Mouse (Mus musculus) MEL (cell line): ENCODE results near the gene Fosl1. TPM values are rescaled to one million over a fixed set of nuclear protein-coding genes. Genes with fewer than 3 reads are reported as not detected.
A peak's percentile ranks its signal among the peaks of the same experiment; 100 is the strongest.

Experiments used
- DNase-seq: peaks from one replicate; pipeline ENCODE4 v3.0.0; 2011; ENCODE audit warnings: low read depth, low spot score
- H3K27ac ChIP-seq: 2 replicates; pipeline ENCODE4 v1.5.1; 2012; ENCODE audit warnings: low read depth, mild to moderate bottlenecking, control low read depth, low read length, moderate library complexity; ENCODE audit not compliant: control insufficient read depth
- H3K27me3 ChIP-seq, 2 experiments: fragments of 150-350 bp in 1 of 2; sonication (generic) in 1 of 2; 2 replicates each; pipeline ENCODE4 v1.6.1; 2012; ENCODE audit warnings: low read length in 2 of 2, mild to moderate bottlenecking in 2 of 2, improper control_type of control experiment in 1 of 2, moderate library complexity in 1 of 2; ENCODE audit not compliant: insufficient read depth in 2 of 2, control insufficient read depth in 1 of 2
- H3K36me3 ChIP-seq, 2 experiments: 2 replicates each; pipeline ENCODE4 v1.6.1; 2012 to 2014; ENCODE audit warnings: low read length in 2 of 2, improper control_type of control experiment in 1 of 2, inconsistent platforms in 1 of 2, mild to moderate bottlenecking in 1 of 2; ENCODE audit not compliant: insufficient read depth in 2 of 2, control insufficient read depth in 1 of 2
- H3K4me1 ChIP-seq, 2 experiments: fragments of 150-350 bp in 1 of 2; sonication (generic) in 1 of 2; 2 replicates each; pipeline ENCODE4 v1.6.1; 2012; ENCODE audit warnings: low read length in 2 of 2, improper control_type of control experiment in 1 of 2, mild to moderate bottlenecking in 1 of 2; ENCODE audit not compliant: insufficient read depth in 2 of 2, control insufficient read depth in 1 of 2
- H3K4me3 ChIP-seq, 2 experiments: fragments of 150-350 bp in 1 of 2; sonication (generic) in 1 of 2; 2 replicates each; pipeline ENCODE4 v1.5.1; 2012; ENCODE audit warnings: low read depth in 2 of 2, low read length in 2 of 2, mild to moderate bottlenecking in 2 of 2, moderate library complexity in 2 of 2, control low read depth in 1 of 2, improper control_type of control experiment in 1 of 2; ENCODE audit not compliant: control insufficient read depth in 1 of 2, insufficient read depth in 1 of 2
- H3K79me2 ChIP-seq: 2 replicates; pipeline ENCODE4 v1.6.1; 2012; ENCODE audit warnings: mild to moderate bottlenecking, low read length, moderate library complexity; ENCODE audit not compliant: control insufficient read depth, poor library complexity, insufficient read depth
- H3K9ac ChIP-seq: 2 replicates; pipeline ENCODE4 v1.6.1; 2012; ENCODE audit warnings: low read depth, mild to moderate bottlenecking, control low read depth, low read length, moderate library complexity; ENCODE audit not compliant: control insufficient read depth, poor library complexity, severe bottlenecking
- H3K9me3 ChIP-seq: fragments of 150-350 bp; sonication (generic); replicated peaks from 2 replicates; pipeline ENCODE4 v1.6.1; 2012; ENCODE audit warnings: mild to moderate bottlenecking, low read length, improper control_type of control experiment, moderate library complexity; ENCODE audit not compliant: insufficient read depth
- CHD2 ChIP-seq: IDR thresholded peaks from 2 replicates; pipeline ENCODE4 v1.6.1; 2011; ENCODE audit warnings: low read length, improper control_type of control experiment
- CTCF ChIP-seq, 3 experiments: IDR thresholded peaks in 2 of 3; conservative IDR thresholded peaks in 1 of 3; 2 replicates each; pipeline ENCODE4 v1.5.1; 2011 to 2012; ENCODE audit warnings: low read length in 3 of 3, low read depth in 2 of 3, mild to moderate bottlenecking in 2 of 3, improper control_type of control experiment in 1 of 3, inconsistent platforms in 1 of 3, mixed read lengths in 1 of 3, moderate library complexity in 1 of 3; ENCODE audit not compliant: control insufficient read depth in 1 of 3, insufficient read depth in 1 of 3, poor library complexity in 1 of 3, severe bottlenecking in 1 of 3
- E2F4 ChIP-seq: IDR thresholded peaks from 2 replicates; pipeline ENCODE4 v1.6.1; 2011; ENCODE audit warnings: low read depth, low read length, improper control_type of control experiment, borderline replicate concordance
- ELF1 ChIP-seq: IDR thresholded peaks from 2 replicates; pipeline ENCODE4 v1.6.1; 2014; ENCODE audit warnings: low read depth, mild to moderate bottlenecking, inconsistent platforms, low read length, improper control_type of control experiment, moderate library complexity
- EP300 ChIP-seq, 2 experiments: IDR thresholded peaks; 2 replicates each; pipeline ENCODE4 v1.6.1; 2011; ENCODE audit warnings: improper control_type of control experiment in 2 of 2, low read length in 2 of 2, low read depth in 1 of 2, mild to moderate bottlenecking in 1 of 2
- ETS1 ChIP-seq: IDR thresholded peaks from 2 replicates; pipeline ENCODE4 v1.6.1; 2012; ENCODE audit warnings: low read depth, mild to moderate bottlenecking, inconsistent platforms, low read length, improper control_type of control experiment, moderate library complexity
- GABPA ChIP-seq: IDR thresholded peaks from 2 replicates; pipeline ENCODE4 v1.6.1; 2012; ENCODE audit warnings: low read depth, mild to moderate bottlenecking, inconsistent platforms, low read length, improper control_type of control experiment, moderate library complexity
- HCFC1 ChIP-seq: IDR thresholded peaks from 2 replicates; pipeline ENCODE4 v1.6.1; 2012; ENCODE audit warnings: low read depth, mild to moderate bottlenecking, inconsistent platforms, low read length, improper control_type of control experiment, moderate library complexity
- KAT2A ChIP-seq: conservative IDR thresholded peaks from 2 replicates; pipeline ENCODE4 v1.6.1; 2012; ENCODE audit warnings: low read depth, low read length, improper control_type of control experiment, inconsistent platforms
- MAX ChIP-seq: IDR thresholded peaks from 2 replicates; pipeline ENCODE4 v1.6.1; 2011; ENCODE audit warnings: low read length, improper control_type of control experiment
- MAZ ChIP-seq: IDR thresholded peaks from 2 replicates; pipeline ENCODE4 v1.6.1; 2012; ENCODE audit warnings: low read depth, mild to moderate bottlenecking, inconsistent platforms, low read length, improper control_type of control experiment
- MEF2A ChIP-seq: IDR thresholded peaks from 2 replicates; pipeline ENCODE4 v1.6.1; 2014; ENCODE audit warnings: low read depth, mild to moderate bottlenecking, inconsistent platforms, low read length, improper control_type of control experiment; ENCODE audit not compliant: poor library complexity, insufficient replicate concordance, severe bottlenecking; ENCODE audit errors: extremely low read depth
- MXI1 ChIP-seq: IDR thresholded peaks from 2 replicates; pipeline ENCODE4 v1.6.1; 2011; ENCODE audit warnings: mild to moderate bottlenecking, low read depth, low read length, improper control_type of control experiment
- NELFE ChIP-seq: IDR thresholded peaks from 2 replicates; pipeline ENCODE4 v1.6.1; 2011; ENCODE audit warnings: low read depth, low read length, improper control_type of control experiment
- NRF1 ChIP-seq: IDR thresholded peaks from 2 replicates; pipeline ENCODE4 v1.6.1; 2014; ENCODE audit warnings: low read depth, mild to moderate bottlenecking, inconsistent platforms, low read length, improper control_type of control experiment, moderate library complexity; ENCODE audit not compliant: poor library complexity, insufficient read depth, severe bottlenecking
- POLR2A ChIP-seq, 2 experiments: IDR thresholded peaks; 2 replicates each; pipeline ENCODE4 v1.6.1; 2011 to 2012; ENCODE audit warnings: low read length in 2 of 2, mild to moderate bottlenecking in 2 of 2, control low read depth in 1 of 2, improper control_type of control experiment in 1 of 2, low read depth in 1 of 2, moderate library complexity in 1 of 2; ENCODE audit not compliant: control insufficient read depth in 1 of 2, insufficient read depth in 1 of 2, poor library complexity in 1 of 2
- RAD21 ChIP-seq: IDR thresholded peaks from 2 replicates; pipeline ENCODE4 v1.6.1; 2011; ENCODE audit warnings: mild to moderate bottlenecking, low read depth, low read length, improper control_type of control experiment
- RCOR1 ChIP-seq: IDR thresholded peaks from 2 replicates; pipeline ENCODE4 v1.6.1; 2012; ENCODE audit warnings: low read depth, mild to moderate bottlenecking, inconsistent platforms, low read length, improper control_type of control experiment
- SIN3A ChIP-seq: IDR thresholded peaks from 2 replicates; pipeline ENCODE4 v1.6.1; 2012; ENCODE audit warnings: low read length, improper control_type of control experiment, inconsistent platforms
- SMC3 ChIP-seq: IDR thresholded peaks from 2 replicates; pipeline ENCODE4 v1.6.1; 2011; ENCODE audit warnings: low read depth, low read length, improper control_type of control experiment
- TBP ChIP-seq: IDR thresholded peaks from 2 replicates; pipeline ENCODE4 v1.8.0; 2011; ENCODE audit warnings: low read depth, low read length, improper control_type of control experiment
- TCF12 ChIP-seq: IDR thresholded peaks from 2 replicates; pipeline ENCODE4 v1.6.1; 2014; ENCODE audit warnings: low read depth, mild to moderate bottlenecking, inconsistent platforms, low read length, improper control_type of control experiment, moderate library complexity
- UBTF ChIP-seq: IDR thresholded peaks from 2 replicates; pipeline ENCODE4 v1.6.1; 2012; ENCODE audit warnings: low read depth, mild to moderate bottlenecking, inconsistent platforms, low read length, improper control_type of control experiment, moderate library complexity, borderline replicate concordance; ENCODE audit not compliant: insufficient read depth
- ZMIZ1 ChIP-seq: IDR thresholded peaks from 2 replicates; pipeline ENCODE4 v1.6.1; 2012; ENCODE audit warnings: low read depth, mild to moderate bottlenecking, inconsistent platforms, low read length, improper control_type of control experiment, moderate library complexity
- ZNF384 ChIP-seq: IDR thresholded peaks from 2 replicates; pipeline ENCODE4 v1.6.1; 2012; ENCODE audit warnings: low read depth, mild to moderate bottlenecking, inconsistent platforms, low read length, improper control_type of control experiment
- polyA plus RNA-seq, 2 experiments: library from polyadenylated mRNA; stranded (reverse) in 1 of 2; unstranded in 1 of 2; fragments of >175 nt in 1 of 2; fragments of >200 nt in 1 of 2; gene quantifications; 2 replicates each; pipeline versions ENCODE4 v1.2.1 to v1.2.4; 2012; ENCODE audit warnings: low replicate concordance in 2 of 2, low read depth in 1 of 2; ENCODE audit not compliant: insufficient read length in 2 of 2, insufficient read depth in 1 of 2, missing spikeins in 1 of 2
- total RNA-seq: library from RNA; depleted of rRNA; stranded (reverse); fragments of 300-350 nt; gene quantifications from 2 replicates; pipeline ENCODE4 v1.2.3, GENCODE M21; 2012

The Fosl1 gene
- total and polyA plus RNA-seq, 3 experiments, result 2.0 to 3.1 TPM; not detected in 1

DNA sequence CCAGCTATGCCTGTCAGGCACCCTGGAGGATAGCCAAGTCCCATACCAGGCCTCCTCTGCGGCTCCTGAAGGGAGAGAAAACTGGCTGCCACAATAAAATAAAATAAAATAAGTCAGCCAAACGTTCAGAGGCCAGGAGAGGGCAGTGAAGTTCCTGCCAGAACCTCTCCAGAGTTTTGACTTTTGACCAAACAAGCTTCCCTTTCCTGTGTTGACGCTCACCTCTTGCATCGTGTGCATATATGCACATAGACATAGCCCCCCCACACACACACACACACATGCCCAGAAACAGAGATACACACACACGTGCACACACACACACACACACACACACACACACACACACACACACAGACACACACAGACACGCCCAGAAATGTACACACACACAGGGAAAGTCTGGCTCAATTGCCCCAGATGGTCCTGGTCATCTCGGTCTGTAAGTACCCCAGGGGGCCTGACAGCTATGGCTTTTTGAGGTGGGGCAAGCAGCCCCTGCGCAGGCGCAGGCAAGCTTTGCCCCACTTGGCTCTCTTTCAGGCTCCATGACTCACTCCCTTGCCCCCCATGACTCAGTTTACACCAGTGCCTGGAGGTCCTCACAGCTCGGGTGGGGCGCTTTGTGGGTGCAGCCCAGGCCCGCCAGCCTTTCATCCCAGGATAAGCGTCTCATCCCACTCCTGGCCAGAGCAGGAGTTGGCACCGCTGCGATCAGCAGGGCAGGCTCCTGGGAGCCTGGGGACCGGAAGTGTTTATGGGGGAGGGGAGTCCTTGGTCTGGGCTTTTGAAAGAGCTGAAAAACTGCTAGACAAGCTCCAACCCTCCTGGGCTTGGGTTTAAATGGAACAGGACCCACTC, 14.1 kb upstream of the Fosl1 start:
- Histone ChIP-seq H3K4me3 (peak overlapping the region; percentile 70 to 71), H3K9me3 (no peaks in the 10 kb centered on the region), H3K9ac (peak overlapping the region; percentile 79), H3K79me2 (no peaks in the 10 kb centered on the region; the same call in 1 of the 2 replicates), H3K27me3 (no peaks in the 10 kb centered on the region), H3K36me3 (peaks cover 0 to 9% of the 10 kb centered on the region in 2 experiments; a peak in 2 of 4 replicates), H3K4me1 (peaks cover 5 to 16% of the 10 kb centered on the region in 2 experiments), H3K27ac (peak overlapping the region; percentile 53)
- peak; percentile 83 for DNase-seq
- TF ChIP-seq HCFC1, result peak; percentile 67
- TF ChIP-seq MXI1, result peak; percentile 76; the same call in 1 of the 2 replicates
- peak; percentile 44 for TF ChIP-seq ETS1
- TF ChIP-seq NRF1, result peak; percentile 89
- no peak for TF ChIP-seq RCOR1
- TF ChIP-seq ZNF384, result no peak
- TF ChIP-seq POLR2A (IDR thresholded peaks at IDR 0.05; ENCODE audit: control insufficient read depth in 1 of 2, insufficient read depth in 1 of 2, low read depth in 1 of 2, low read length in 2 of 2, poor library complexity in 1 of 2), result peak in 1 of 2 experiments; percentile 53; a peak in 1 of 4 replicates
- no peak for TF ChIP-seq MEF2A
- no peak; the same call in 1 of the 2 replicates for TF ChIP-seq KAT2A
- no peak for TF ChIP-seq E2F4
- peak in 1 of 2 experiments; percentile 20; a peak in 1 of 4 replicates for TF ChIP-seq EP300 (IDR thresholded peaks at IDR 0.05; ENCODE audit: low read depth in 1 of 2, low read length in 2 of 2)
- TF ChIP-seq NELFE, result peak; percentile 49
- peak; percentile 48; the same call in 1 of the 2 replicates for TF ChIP-seq TCF12
- no peak for TF ChIP-seq GABPA
- TF ChIP-seq UBTF, result 0 out of 2 replicates have a peak, but pooled peaks have one; percentile 65
- peak; percentile 50 for TF ChIP-seq SMC3
- peak; percentile 37; the same call in 1 of the 2 replicates for TF ChIP-seq CHD2
- TF ChIP-seq TBP, result peak; percentile 57; the same call in 1 of the 2 replicates
- TF ChIP-seq ZMIZ1, result peak; percentile 73; the same call in 1 of the 2 replicates
- TF ChIP-seq ELF1, result peak; percentile 77
- 0 out of 2 replicates have a peak, but pooled peaks have one; percentile 51 for TF ChIP-seq MAX
- peak; percentile 58 for TF ChIP-seq RAD21
- peak; percentile 12; the same call in 1 of the 2 replicates for TF ChIP-seq MAZ
- TF ChIP-seq CTCF (IDR thresholded peaks at IDR 0.05 in 2 of 3, conservative IDR thresholded peaks at IDR 0.05 in 1 of 3; ENCODE audit: control insufficient read depth in 1 of 3, insufficient read depth in 1 of 3, low read depth in 2 of 3, low read length in 3 of 3, poor library complexity in 1 of 3, severe bottlenecking in 1 of 3), result peak; percentile 30 to 70 (median 49); a peak in 5 of 6 replicates
- TF ChIP-seq SIN3A, result peak; percentile 83
